Mouse (Mus musculus) stomach, embryonic 14.5 days (tissue): Measurements from ENCODE around the gene Shcbp1l. TPM values are rescaled to one million over a fixed set of nuclear protein-coding genes. Genes with fewer than 3 reads are reported as not detected.
A peak's percentile ranks its signal among the peaks of the same experiment; 100 is the strongest.
"Not testable (repeated sequence)": the region's sequence is repeated elsewhere in the genome, so short reads cannot be mapped to it uniquely, and the experiment has no call there.

ENCODE experiments used
- ATAC-seq: fragments of 200-750 bp; cut with Nextera tagmentation; 2 replicates; pipeline ENCODE4 v1.8.0; 2017; ENCODE audit warnings: low read depth, moderate TSS enrichment; ENCODE audit not compliant: insufficient number of reproducible peaks, insufficient read depth, low FRiP score
- H3K27ac ChIP-seq: fragments of 300-500 bp; sonication (generic); 2 replicates; pipeline ENCODE4 v1.5.1; 2014; ENCODE audit warnings: mild to moderate bottlenecking, low read length, moderate library complexity, mixed read lengths
- H3K27me3 ChIP-seq: fragments of 300-500 bp; sonication (generic); 2 replicates; pipeline ENCODE4 v1.6.1; 2014; ENCODE audit warnings: low read length, control low read depth, mixed read lengths; ENCODE audit not compliant: control insufficient read depth, insufficient read depth
- H3K36me3 ChIP-seq: fragments of 300-500 bp; sonication (generic); 2 replicates; pipeline ENCODE4 v1.6.1; 2014; ENCODE audit warnings: mild to moderate bottlenecking, control low read depth, low read length, moderate library complexity, mixed read lengths; ENCODE audit not compliant: control insufficient read depth, insufficient read depth
- H3K4me1 ChIP-seq: fragments of 300-500 bp; sonication (generic); 2 replicates; pipeline ENCODE4 v1.6.1; 2014; ENCODE audit warnings: low read length, control low read depth, mixed read lengths; ENCODE audit not compliant: control insufficient read depth, insufficient read depth
- H3K4me2 ChIP-seq: fragments of 300-500 bp; sonication (generic); replicated peaks from 2 replicates; pipeline ENCODE4 v1.6.1; 2014; ENCODE audit warnings: low read depth, low read length, control low read depth
- H3K4me3 ChIP-seq: fragments of 300-500 bp; sonication (generic); 2 replicates; pipeline ENCODE4 v1.5.1; 2014; ENCODE audit warnings: low read depth, low read length, control low read depth
- H3K9ac ChIP-seq: fragments of 300-500 bp; sonication (generic); replicated peaks from 2 replicates; pipeline ENCODE4 v1.6.1; 2014; ENCODE audit warnings: low read depth, mild to moderate bottlenecking, control low read depth, low read length, moderate library complexity, mixed read lengths
- H3K9me3 ChIP-seq: fragments of 300-500 bp; sonication (generic); 2 replicates; pipeline ENCODE4 v1.6.1; 2016; ENCODE audit warnings: low read depth, low read length, control low read depth; ENCODE audit not compliant: control insufficient read depth
- WGBS: fragments of 180-500 bp; shearing (Covaris S2); extraction: QIAGEN DNeasy Blood & Tissue Kit; methylation state at CpG from one replicate; pipeline ENCODE4 v1.1.7; 2014; 5-methylcytosine and 5-hydroxymethylcytosine counted together
- polyA plus RNA-seq: library from polyadenylated mRNA; unstranded; fragments of >200 nt; fragmentation: Nextera tagmentation; extraction: Ambion mirVana; gene quantifications from 2 replicates; pipeline ENCODE4 v1.2.1, GENCODE M21; 2014

Gene Shcbp1l
- polyA plus RNA-seq, 1 experiment from 2014 or later = 0.38 TPM

GRCm38 (mm10) chr1:153453146-153453642 lies 28.2 kb downstream of the Shcbp1l start:
- H3K4me1 ChIP-seq = no peaks in the 10 kb centered on the region
- 82% methylated on average over 3 of the region's 3 CpGs for WGBS
- H3K27me3 ChIP-seq = no peaks in the 10 kb centered on the region
- H3K36me3 ChIP-seq = peaks cover 30% of the 10 kb centered on the region
- ATAC-seq = no peak
- no peak overlapping the region for H3K4me2 ChIP-seq
- H3K4me3 ChIP-seq = no peak overlapping the region
- H3K9me3 ChIP-seq = no peaks in the 10 kb centered on the region
- H3K27ac ChIP-seq = no peak overlapping the region
- H3K9ac ChIP-seq = no peak overlapping the region

GRCm38 (mm10) chr1:153456137-153456536 lies 31.2 kb downstream of the Shcbp1l start:
- no peak overlapping the region for H3K4me2 ChIP-seq
- H3K4me3 ChIP-seq = no peak overlapping the region
- H3K36me3 ChIP-seq = peaks cover 57% of the 10 kb centered on the region
- H3K9me3 ChIP-seq = no peaks in the 10 kb centered on the region
- ATAC-seq = no peak
- no peak overlapping the region for H3K27ac ChIP-seq
- no peak overlapping the region for H3K9ac ChIP-seq
- no peaks in the 10 kb centered on the region for H3K4me1 ChIP-seq
- H3K27me3 ChIP-seq = no peaks in the 10 kb centered on the region
- WGBS = 89% methylated on average over 5 of the region's 5 CpGs

- Histone ChIP-seq H3K27me3 (no peaks in the 10 kb centered on the region), H3K4me1 (no peaks in the 10 kb centered on the region), H3K36me3 (peaks cover 95% of the 10 kb centered on the region), H3K9ac (no peak overlapping the region), H3K27ac (no peak overlapping the region), H3K4me3 (no peak overlapping the region), H3K9me3 (no peaks in the 10 kb centered on the region), H3K4me2 (no peak overlapping the region)
- 83% methylated on average over 1 of the region's 1 CpGs for WGBS
- no peak for ATAC-seq
Measured at GRCm38 (mm10) chr1:153461796-153462195, 36.8 kb downstream of the Shcbp1l start.

GRCm38 (mm10) chr1:153479296-153479695 lies 54.3 kb downstream of the Shcbp1l start:
- Histone ChIP-seq H3K4me1 (0 out of 2 replicates have a peak, but pooled peaks cover 3% of the 10 kb centered on the region), H3K9me3 (no peaks in the 10 kb centered on the region), H3K9ac (no peak overlapping the region), H3K36me3 (peaks cover 76% of the 10 kb centered on the region), H3K27me3 (no peaks in the 10 kb centered on the region), H3K4me2 (no peak overlapping the region), H3K27ac (no peak overlapping the region), H3K4me3 (no peak overlapping the region)
- WGBS = 82% methylated on average over 1 of the region's 1 CpGs
- ATAC-seq = no peak

- Histone ChIP-seq H3K36me3 (peaks cover 64% of the 10 kb centered on the region), H3K9ac (no peak overlapping the region), H3K27me3 (no peaks in the 10 kb centered on the region), H3K9me3 (no peaks in the 10 kb centered on the region), H3K27ac (no peak overlapping the region), H3K4me3 (no peak overlapping the region), H3K4me1 (peaks cover 12% of the 10 kb centered on the region; the same call in 1 of the 2 replicates), H3K4me2 (no peak overlapping the region)
- ATAC-seq = no peak
- WGBS = 41% methylated on average over 1 of the region's 1 CpGs
Measured at GRCm38 (mm10) chr1:153480386-153481024, 55.5 kb downstream of the Shcbp1l start.

- Histone ChIP-seq H3K9ac (no peak overlapping the region), H3K36me3 (peaks cover 61% of the 10 kb centered on the region)
- WGBS = 84% methylated on average over 1 of the region's 1 CpGs
Measured at GRCm38 (mm10) chr1:153481025-153481412, 56.1 kb downstream of the Shcbp1l start.

GRCm38 (mm10) chr1:153485201-153485796 lies 60.3 kb downstream of the Shcbp1l start:
- whole genome bisulfite sequencing = 58% methylated on average over 2 of the region's 2 CpGs
- Histone ChIP-seq H3K36me3 (peaks cover 26% of the 10 kb centered on the region), H3K9ac (peak overlapping the region; percentile 30; the same call in 1 of the 2 replicates), H3K4me1 (peaks cover 12% of the 10 kb centered on the region; the same call in 1 of the 2 replicates), H3K9me3 (no peaks in the 10 kb centered on the region), H3K27ac (no peak overlapping the region), H3K4me3 (peak overlapping the region; percentile 87), H3K27me3 (no peaks in the 10 kb centered on the region), H3K4me2 (peak overlapping the region; percentile 73)
- no peak for ATAC-seq

More at GRCm38 (mm10) chr1:153481025-153481412, 56.1 kb downstream of the Shcbp1l start:
- no peaks in the 10 kb centered on the region for H3K9me3 ChIP-seq
- H3K4me3 ChIP-seq = no peak overlapping the region
- no peak for ATAC-seq
- H3K4me2 ChIP-seq = no peak overlapping the region
- H3K27me3 ChIP-seq = no peaks in the 10 kb centered on the region
- H3K4me1 ChIP-seq = peaks cover 12% of the 10 kb centered on the region; the same call in 1 of the 2 replicates
- H3K27ac ChIP-seq = no peak overlapping the region

GRCm38 (mm10) chr1:153486120-153486519 lies 61.2 kb downstream of the Shcbp1l start:
- peak overlapping the region; percentile 95 for H3K9ac ChIP-seq
- 9% methylated on average over 6 of the region's 6 CpGs for WGBS

More at GRCm38 (mm10) chr1:153486120-153486519, 61.2 kb downstream of the Shcbp1l start:
- Histone ChIP-seq H3K4me1 (peaks cover 12% of the 10 kb centered on the region; the same call in 1 of the 2 replicates), H3K36me3 (peaks cover 18% of the 10 kb centered on the region), H3K4me2 (peak overlapping the region; percentile 73), H3K4me3 (peak overlapping the region; percentile 87)
- not testable (repeated sequence) for H3K27me3 ChIP-seq, ATAC-seq, H3K27ac ChIP-seq, H3K9me3 ChIP-seq
